Mouse (Mus musculus) thymus, adult 2 months (tissue): ENCODE data around the gene Parn.

Experiments used
- CTCF ChIP-seq: fragments of 200-500 bp; IDR thresholded peaks from 2 replicates; pipeline ENCODE4 v1.5.1; 2012; ENCODE audit warnings: mild to moderate bottlenecking, control low read depth, low read length, moderate library complexity, borderline replicate concordance; ENCODE audit not compliant: control insufficient read depth, poor library complexity, insufficient read depth; ENCODE audit errors: extremely low read depth
- POLR2A ChIP-seq: fragments of 200-500 bp; IDR thresholded peaks from 2 replicates; pipeline ENCODE4 v1.6.1; 2012; ENCODE audit warnings: mild to moderate bottlenecking, low read length, control low read depth, moderate library complexity; ENCODE audit not compliant: control insufficient read depth, poor library complexity, insufficient read depth; ENCODE audit errors: extremely low read depth

DNA sequence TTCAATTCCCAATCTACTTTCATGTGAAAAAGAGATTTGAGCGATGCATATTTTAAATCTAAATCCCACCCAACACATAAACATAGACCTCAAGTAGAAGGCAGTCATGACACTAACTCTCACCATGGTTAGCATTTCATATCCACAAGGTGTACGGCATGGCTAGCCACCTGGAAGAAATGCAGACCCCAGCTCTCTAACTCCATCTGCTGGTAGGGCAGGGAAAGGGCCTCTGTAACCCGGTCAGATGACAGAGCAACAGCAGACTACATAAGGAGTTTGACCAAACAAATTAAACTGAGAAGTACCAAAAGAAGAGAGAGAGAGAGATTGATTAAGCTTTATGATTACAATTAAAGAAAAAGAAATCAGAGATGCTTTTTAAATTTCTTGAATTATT lies 87.2 kb downstream of the Parn start:
- TF ChIP-seq POLR2A (no peak), CTCF (no peak)
